9 mouse cellular contexts compared by ENCODE assay signal in the genomic region with DNA sequence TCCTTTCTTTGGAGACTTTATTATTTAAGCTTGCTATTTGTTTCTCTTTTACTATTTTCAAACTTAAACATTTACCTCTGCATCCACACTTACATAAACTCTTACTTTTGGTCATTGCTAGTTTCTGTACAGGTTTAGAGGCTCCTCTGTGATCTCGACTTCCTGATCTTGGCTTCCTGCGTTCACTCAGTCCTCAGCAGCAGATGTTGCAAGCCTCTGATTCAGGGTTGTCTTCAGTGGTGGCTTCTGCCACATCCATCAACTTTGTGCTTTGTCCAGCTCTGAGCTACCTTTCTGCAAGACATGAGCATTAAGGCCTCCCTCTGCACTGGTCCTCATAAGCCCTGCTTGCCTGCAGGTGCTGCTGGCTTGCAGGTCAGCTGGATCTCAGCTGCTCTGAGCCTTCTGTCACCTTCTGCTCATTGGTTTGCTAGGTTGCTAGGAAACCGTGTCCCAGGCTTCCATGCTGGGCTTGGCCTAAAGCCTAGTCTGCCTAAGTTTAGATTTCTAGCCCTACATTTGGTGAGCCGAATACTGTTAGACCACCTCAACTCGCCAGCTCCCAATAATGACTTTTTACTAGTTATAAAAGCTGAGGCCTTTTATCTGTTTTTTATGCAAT. TPM values are rescaled to one million over a fixed set of nuclear protein-coding genes. Genes with fewer than 3 reads are reported as not detected.
DNase-seq lines count a peak whose midpoint lies in the region; ATAC-seq and TF ChIP-seq lines count a peak whose summit lies in the region.
"Had no signal": no experiment of that assay in that cellular context is flagged by ENCODE, and none has a peak within 500 bp of the region (broad histone marks: within the 10 kb centered on the region; RNA-seq: fewer than 3 reads in every experiment).

No protein-coding gene starts in this region.

- no peaks in the 10 kb centered on the region for H3K4me1 ChIP-seq in midbrain, postnatal 0 days (ENCODE audit: insufficient read depth, low read length)
- no peaks in the 10 kb centered on the region for H3K4me1 ChIP-seq in midbrain, embryonic 16.5 days (ENCODE audit: control insufficient read depth, insufficient read depth, low read length)
- H3K4me1 ChIP-seq: limb, embryonic 12.5 days had no signal

- no peak overlapping the region for H3K27ac ChIP-seq in midbrain, postnatal 0 days (ENCODE audit: low read depth, low read length)
- no peak overlapping the region for H3K27ac ChIP-seq in midbrain, embryonic 16.5 days (ENCODE audit: low read length)
- H3K27ac ChIP-seq: limb, embryonic 12.5 days had no signal

- no peak for ATAC-seq in midbrain, postnatal 0 days (ENCODE audit: low FRiP score)
- ATAC-seq in midbrain, embryonic 16.5 days = no peak

- intact Hi-C loops in heart, postnatal 14 days (cut with DNase I) = no loop called here
- intact Hi-C loops in left cerebral cortex, postnatal 4 days (cut with DNase I) = no loop called here

- peak; percentile 76 for DNase-seq in midbrain, postnatal 0 days (ENCODE audit: low spot score)
- peak; percentile 7 to 29 for DNase-seq in heart, postnatal 14 days
- peak; percentile 70 for DNase-seq in left cerebral cortex, postnatal 4 days
- no peak for DNase-seq in urinary bladder, postnatal 4 days (ENCODE audit: low spot score in 2 of 2)
- DNase-seq in MN1 (ENCODE audit: low spot score) = no peak
- DNase-seq in kidney, adult 11 months = no peak
- no peak for DNase-seq in ovary, postnatal 36 days (ENCODE audit: low spot score)

- H3K27me3 ChIP-seq in midbrain, postnatal 0 days (ENCODE audit: insufficient read depth, low read length) = no peaks in the 10 kb centered on the region
- no peaks in the 10 kb centered on the region for H3K27me3 ChIP-seq in midbrain, embryonic 16.5 days (ENCODE audit: control insufficient read depth, insufficient read depth, low read depth, low read length)
- H3K27me3 ChIP-seq: limb, embryonic 12.5 days had no signal

- H3K9me3 ChIP-seq in midbrain, postnatal 0 days (ENCODE audit: low read length) = no peaks in the 10 kb centered on the region
- no peaks in the 10 kb centered on the region for H3K9me3 ChIP-seq in midbrain, embryonic 16.5 days (replicated peaks; ENCODE audit: control insufficient read depth, low read length, poor library complexity, severe bottlenecking)
- H3K9me3 ChIP-seq: limb, embryonic 12.5 days had no signal

- H3K36me3 ChIP-seq in midbrain, postnatal 0 days (ENCODE audit: insufficient read depth, low read length) = no peaks in the 10 kb centered on the region
- H3K36me3 ChIP-seq in midbrain, embryonic 16.5 days (ENCODE audit: control insufficient read depth, insufficient read depth, low read length) = no peaks in the 10 kb centered on the region
- H3K36me3 ChIP-seq: limb, embryonic 12.5 days had no signal

- no peak overlapping the region for H3K4me3 ChIP-seq in midbrain, postnatal 0 days (ENCODE audit: low read depth, low read length)
- H3K4me3 ChIP-seq in midbrain, embryonic 16.5 days (ENCODE audit: low read depth, low read length) = no peak overlapping the region
- H3K4me3 ChIP-seq: limb, embryonic 12.5 days had no signal

- no peak overlapping the region for H3K4me2 ChIP-seq in midbrain, postnatal 0 days (ENCODE audit: low read depth, low read length, poor library complexity, severe bottlenecking)
- no peak overlapping the region for H3K4me2 ChIP-seq in midbrain, embryonic 16.5 days (ENCODE audit: low read length)
- H3K4me2 ChIP-seq: limb, embryonic 12.5 days had no signal

- 68% methylated on average over 5 of the region's 5 CpGs for WGBS in midbrain, postnatal 0 days
- 73% methylated on average over 5 of the region's 5 CpGs for WGBS in midbrain, embryonic 16.5 days

- no peak for TF ChIP-seq CTCF in midbrain, postnatal 0 days (IDR thresholded peaks at IDR 0.05)

- no peak overlapping the region for H3K9ac ChIP-seq in midbrain, postnatal 0 days (replicated peaks; ENCODE audit: low read length, poor library complexity, severe bottlenecking)
- no peak overlapping the region for H3K9ac ChIP-seq in midbrain, embryonic 16.5 days (ENCODE audit: low read depth, low read length)
- H3K9ac ChIP-seq: limb, embryonic 12.5 days had no signal

RNA-seq across cellular contexts. Expression of gene Cd48, which starts 8.8 kb away (rescaled TPM):
- 0.77 and 1.1 TPM in 2 replicates for total RNA-seq in midbrain, postnatal 0 days (2014; rRNA removed)
- polyA plus RNA-seq in midbrain, postnatal 0 days (2015; fragmentation: Nextera tagmentation; extraction: Ambion mirVana) = 0.88 and 0.99 TPM in 2 replicates
- 0.57 and 1.0 TPM in 2 replicates for polyA plus RNA-seq in midbrain, embryonic 16.5 days (2015; fragmentation: Nextera tagmentation; extraction: Ambion mirVana)
- total RNA-seq in heart, postnatal 14 days (2021) = 1 to 10 TPM; 1.6 to 2.3 TPM
- under 1 TPM in 1 of 2 experiments, not detected in 1; 0.32 TPM for total RNA-seq in left cerebral cortex, postnatal 4 days (2021)

RNA-seq across cellular contexts. Expression of gene Slamf7, which starts 20.1 kb away (rescaled TPM):
- not detected in 2 replicates for total RNA-seq in midbrain, postnatal 0 days (2014; rRNA removed)
- polyA plus RNA-seq in midbrain, postnatal 0 days (2015; fragmentation: Nextera tagmentation; extraction: Ambion mirVana) = not detected in 2 replicates
- polyA plus RNA-seq in midbrain, embryonic 16.5 days (2015; fragmentation: Nextera tagmentation; extraction: Ambion mirVana) = not detected in 2 replicates
- total RNA-seq in heart, postnatal 14 days (2021) = under 1 TPM in 1 of 2 experiments, not detected in 1; 0.15 TPM
- not detected for total RNA-seq in left cerebral cortex, postnatal 4 days (2021)
- polyA plus RNA-seq: limb, embryonic 12.5 days had no signal

Comparison
In these comparisons a context has a peak if more than half of its experiments do, and no peak if none do; other contexts are left out.
1. DNase-seq: peak in midbrain, postnatal 0 days (single experiment), heart, postnatal 14 days (2 of 2) and left cerebral cortex, postnatal 4 days (single experiment); none in urinary bladder, postnatal 4 days (0 of 2), MN1 (single experiment), kidney, adult 11 months (single experiment) and ovary, postnatal 36 days (single experiment).